25 mouse cellular contexts compared by ENCODE assay signal in the genomic region with DNA sequence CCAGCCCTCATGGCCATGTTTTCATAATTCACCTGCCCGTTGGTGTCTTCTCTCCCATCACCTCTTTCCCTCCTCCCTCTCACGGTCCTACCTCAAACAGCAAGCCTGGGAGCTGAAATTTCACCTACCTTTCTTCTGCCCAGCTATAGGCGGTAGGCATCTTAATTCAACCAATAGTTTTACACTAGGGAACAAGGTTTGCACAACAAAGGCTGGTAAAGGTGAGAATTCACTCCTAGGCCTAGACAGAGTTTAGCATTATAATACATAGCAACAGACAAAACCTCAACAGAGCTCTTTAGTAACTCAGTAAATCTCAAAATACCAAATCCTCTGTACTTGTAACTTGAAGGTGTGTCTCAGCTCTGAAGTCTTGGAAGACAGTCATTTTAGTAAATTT.
"Had no signal": no experiment of that assay in that cellular context is flagged by ENCODE, and none has a peak within 500 bp of the region (broad histone marks: within the 10 kb centered on the region; RNA-seq: fewer than 3 reads in every experiment).

No protein-coding gene starts in this region.

- H3K9me3 ChIP-seq: heart, embryonic 13.5 days; heart, embryonic 15.5 days; hindbrain, embryonic 13.5 days; hindbrain, embryonic 15.5 days; limb, embryonic 10.5 days; limb, embryonic 12.5 days; liver, embryonic 13.5 days; liver, embryonic 15.5 days had no signal

- DNase-seq: gastrocnemius, postnatal 14 days; gastrocnemius, postnatal 36 days; heart, adult 18-20 months; heart, postnatal 14 days; heart, postnatal 36 days; kidney, adult 18-20 months; kidney, adult 8-10 months; kidney, postnatal 10 days; kidney, postnatal 25 days; kidney, postnatal 4 days; liver; liver, embryonic 13.5 days had no signal

- H3K4me1 ChIP-seq: heart, embryonic 13.5 days; heart, embryonic 15.5 days; hindbrain, embryonic 13.5 days; hindbrain, embryonic 15.5 days; limb, embryonic 10.5 days; limb, embryonic 12.5 days; liver, embryonic 13.5 days; liver, embryonic 15.5 days had no signal

- H3K9ac ChIP-seq: heart, embryonic 13.5 days; heart, embryonic 15.5 days; hindbrain, embryonic 13.5 days; hindbrain, embryonic 15.5 days; limb, embryonic 12.5 days; liver, embryonic 13.5 days; liver, embryonic 15.5 days had no signal

- ATAC-seq: hindbrain, postnatal 0 days; intestine, postnatal 0 days had no signal

- H3K4me3 ChIP-seq: heart, embryonic 13.5 days; heart, embryonic 15.5 days; hindbrain, embryonic 13.5 days; hindbrain, embryonic 15.5 days; layer of hippocampus, adult 2 months; left cerebral cortex, adult 2 months; limb, embryonic 10.5 days; limb, embryonic 12.5 days; liver, embryonic 13.5 days; liver, embryonic 15.5 days had no signal

- H3K4me2 ChIP-seq: heart, embryonic 11.5 days; heart, embryonic 13.5 days; heart, embryonic 15.5 days; hindbrain, embryonic 13.5 days; hindbrain, embryonic 15.5 days; limb, embryonic 12.5 days; liver, embryonic 11.5 days; liver, embryonic 13.5 days; liver, embryonic 15.5 days had no signal

- H3K36me3 ChIP-seq: heart, embryonic 13.5 days; heart, embryonic 15.5 days; hindbrain, embryonic 13.5 days; hindbrain, embryonic 15.5 days; limb, embryonic 10.5 days; limb, embryonic 12.5 days; liver, embryonic 13.5 days; liver, embryonic 15.5 days had no signal

- H3K27me3 ChIP-seq: heart, embryonic 13.5 days; heart, embryonic 15.5 days; hindbrain, embryonic 13.5 days; hindbrain, embryonic 15.5 days; limb, embryonic 12.5 days; liver, embryonic 13.5 days; liver, embryonic 15.5 days had no signal

- H3K27ac ChIP-seq: heart, embryonic 13.5 days; heart, embryonic 15.5 days; hindbrain, embryonic 13.5 days; hindbrain, embryonic 15.5 days; hindbrain, postnatal 0 days; layer of hippocampus, adult 2 months; left cerebral cortex, adult 2 months; limb, embryonic 10.5 days; limb, embryonic 12.5 days; liver, embryonic 13.5 days; liver, embryonic 15.5 days had no signal
